Mouse (Mus musculus): ENCODE measurements around the gene Tulp4. TPM values are rescaled to one million over a fixed set of nuclear protein-coding genes. Genes with fewer than 3 reads are reported as not detected.

Gene Tulp4
- polyA plus RNA-seq, 1 experiment from 2014 or later = 93.3 TPM

GRCm38 (mm10) chr17:6118861-6119260, 12.6 kb downstream of the Tulp4 start:
- DNase-seq = no peak
- Histone ChIP-seq H3K4me1 (ENCODE audit: insufficient read depth) (no peaks in the 10 kb centered on the region), H3K27ac (ENCODE audit: low read depth) (no peak overlapping the region), H3K4me2 (no peak overlapping the region), H3K4me3 (ENCODE audit: low read depth, low read length) (no peak overlapping the region), H3K9me3 (ENCODE audit: low read depth, low read length) (no peaks in the 10 kb centered on the region), H3K27me3 (ENCODE audit: insufficient read depth, low read length) (no peaks in the 10 kb centered on the region), H3K9ac (no peak overlapping the region), H3K36me3 (ENCODE audit: insufficient read depth) (peaks cover 22% of the 10 kb centered on the region)
- no peak for TF ChIP-seq CTCF (IDR thresholded peaks at IDR 0.05; ENCODE audit: low read depth)
- no peak for ATAC-seq (ENCODE audit: insufficient read depth)
- 87% methylated on average over 4 of the region's 4 CpGs for WGBS

GRCm38 (mm10) chr17:6123776-6124175, 17.5 kb downstream of the Tulp4 start:
- Histone ChIP-seq H3K27me3 (ENCODE audit: insufficient read depth, low read length) (no peaks in the 10 kb centered on the region), H3K9me3 (ENCODE audit: low read depth, low read length) (no peaks in the 10 kb centered on the region), H3K27ac (ENCODE audit: low read depth) (no peak overlapping the region), H3K36me3 (ENCODE audit: insufficient read depth) (peaks cover 27% of the 10 kb centered on the region), H3K9ac (no peak overlapping the region), H3K4me3 (ENCODE audit: low read depth, low read length) (no peak overlapping the region), H3K4me2 (no peak overlapping the region), H3K4me1 (ENCODE audit: insufficient read depth) (no peaks in the 10 kb centered on the region)
- DNase-seq (no peak), ATAC-seq (ENCODE audit: insufficient read depth) (no peak)
- no peak for TF ChIP-seq CTCF (IDR thresholded peaks at IDR 0.05; ENCODE audit: low read depth)
- 86% methylated on average over 4 of the region's 4 CpGs for WGBS

- no peaks in the 10 kb centered on the region for H3K4me1 ChIP-seq (ENCODE audit: insufficient read depth)
- H3K9ac ChIP-seq = no peak overlapping the region
- DNase-seq (no peak), ATAC-seq (ENCODE audit: insufficient read depth) (no peak)
- peaks cover 27% of the 10 kb centered on the region for H3K36me3 ChIP-seq (ENCODE audit: insufficient read depth)
- WGBS = 93% methylated on average over 3 of the region's 3 CpGs
- no peak overlapping the region for H3K27ac ChIP-seq (ENCODE audit: low read depth)
- TF ChIP-seq CTCF (IDR thresholded peaks at IDR 0.05; ENCODE audit: low read depth) = no peak
- no peak overlapping the region for H3K4me3 ChIP-seq (ENCODE audit: low read depth, low read length)
- H3K4me2 ChIP-seq = no peak overlapping the region
- no peaks in the 10 kb centered on the region for H3K9me3 ChIP-seq (ENCODE audit: low read depth, low read length)
- H3K27me3 ChIP-seq (ENCODE audit: insufficient read depth, low read length) = no peaks in the 10 kb centered on the region
Observed at GRCm38 (mm10) chr17:6125441-6125840, 19.2 kb downstream of the Tulp4 start.

- Histone ChIP-seq H3K4me3 (ENCODE audit: low read depth, low read length) (no peak overlapping the region), H3K4me2 (no peak overlapping the region), H3K27ac (ENCODE audit: low read depth) (no peak overlapping the region), H3K4me1 (ENCODE audit: insufficient read depth) (no peaks in the 10 kb centered on the region), H3K9me3 (ENCODE audit: low read depth, low read length) (no peaks in the 10 kb centered on the region), H3K36me3 (ENCODE audit: insufficient read depth) (peaks cover 20% of the 10 kb centered on the region; the same call in 1 of the 2 replicates), H3K27me3 (ENCODE audit: insufficient read depth, low read length) (no peaks in the 10 kb centered on the region), H3K9ac (no peak overlapping the region)
- no peak for ATAC-seq (ENCODE audit: insufficient read depth)
- no peak for TF ChIP-seq CTCF (IDR thresholded peaks at IDR 0.05; ENCODE audit: low read depth)
- WGBS = 35% methylated on average over 3 of the region's 3 CpGs
- no peak for DNase-seq
Observed at GRCm38 (mm10) chr17:6128039-6128438, 21.8 kb downstream of the Tulp4 start.

- ATAC-seq (ENCODE audit: insufficient read depth) (no peak), DNase-seq (no peak)
- H3K9me3 ChIP-seq (ENCODE audit: low read depth, low read length) = no peaks in the 10 kb centered on the region
- H3K4me3 ChIP-seq (ENCODE audit: low read depth, low read length) = no peak overlapping the region
- H3K27ac ChIP-seq (ENCODE audit: low read depth) = no peak overlapping the region
- no peaks in the 10 kb centered on the region for H3K4me1 ChIP-seq (ENCODE audit: insufficient read depth)
- no peaks in the 10 kb centered on the region for H3K27me3 ChIP-seq (ENCODE audit: insufficient read depth, low read length)
- TF ChIP-seq CTCF (IDR thresholded peaks at IDR 0.05; ENCODE audit: low read depth) = no peak
- no peak overlapping the region for H3K9ac ChIP-seq
- WGBS = 81% methylated on average over 4 of the region's 4 CpGs
- peaks cover 15% of the 10 kb centered on the region; the same call in 1 of the 2 replicates for H3K36me3 ChIP-seq (ENCODE audit: insufficient read depth)
- no peak overlapping the region for H3K4me2 ChIP-seq
Observed at GRCm38 (mm10) chr17:6129361-6129760, 23.1 kb downstream of the Tulp4 start.

- TF ChIP-seq CTCF (IDR thresholded peaks at IDR 0.05; ENCODE audit: low read depth) = no peak
- Histone ChIP-seq H3K9me3 (ENCODE audit: low read depth, low read length) (no peaks in the 10 kb centered on the region), H3K4me3 (ENCODE audit: low read depth, low read length) (no peak overlapping the region), H3K27me3 (ENCODE audit: insufficient read depth, low read length) (no peaks in the 10 kb centered on the region), H3K36me3 (ENCODE audit: insufficient read depth) (0 out of 2 replicates have a peak, but pooled peaks cover 10% of the 10 kb centered on the region), H3K27ac (ENCODE audit: low read depth) (no peak overlapping the region), H3K9ac (no peak overlapping the region), H3K4me2 (no peak overlapping the region), H3K4me1 (ENCODE audit: insufficient read depth) (no peaks in the 10 kb centered on the region)
- DNase-seq (no peak), ATAC-seq (ENCODE audit: insufficient read depth) (no peak)
- 92% methylated on average over 3 of the region's 3 CpGs for WGBS
Observed at GRCm38 (mm10) chr17:6131083-6131482, 24.8 kb downstream of the Tulp4 start.

- H3K27me3 ChIP-seq (ENCODE audit: insufficient read depth, low read length) = no peaks in the 10 kb centered on the region
- H3K4me2 ChIP-seq = no peak overlapping the region
- no peak overlapping the region for H3K4me3 ChIP-seq (ENCODE audit: low read depth, low read length)
- no peak overlapping the region for H3K9ac ChIP-seq
- TF ChIP-seq CTCF (IDR thresholded peaks at IDR 0.05; ENCODE audit: low read depth) = no peak
- H3K4me1 ChIP-seq (ENCODE audit: insufficient read depth) = no peaks in the 10 kb centered on the region
- peak; percentile 60 for DNase-seq
- no peak for ATAC-seq (ENCODE audit: insufficient read depth)
- no peak overlapping the region for H3K27ac ChIP-seq (ENCODE audit: low read depth)
- H3K36me3 ChIP-seq (ENCODE audit: insufficient read depth) = peaks cover 26% of the 10 kb centered on the region; the same call in 1 of the 2 replicates
- 77% methylated on average over 3 of the region's 3 CpGs for WGBS
- H3K9me3 ChIP-seq (ENCODE audit: low read depth, low read length) = no peaks in the 10 kb centered on the region
Observed at GRCm38 (mm10) chr17:6140875-6141274, 34.6 kb downstream of the Tulp4 start.

- no peaks in the 10 kb centered on the region for H3K27me3 ChIP-seq (ENCODE audit: insufficient read depth, low read length)
- H3K27ac ChIP-seq (ENCODE audit: low read depth) = no peak overlapping the region
Observed at GRCm38 (mm10) chr17:6141344-6141743, 35.1 kb downstream of the Tulp4 start.

More at GRCm38 (mm10) chr17:6141344-6141743, 35.1 kb downstream of the Tulp4 start:
- DNase-seq = no peak
- TF ChIP-seq CTCF (IDR thresholded peaks at IDR 0.05; ENCODE audit: low read depth) = no peak
- Histone ChIP-seq H3K36me3 (ENCODE audit: insufficient read depth) (peaks cover 26% of the 10 kb centered on the region; the same call in 1 of the 2 replicates), H3K4me3 (ENCODE audit: low read depth, low read length) (no peak overlapping the region), H3K4me1 (ENCODE audit: insufficient read depth) (no peaks in the 10 kb centered on the region), H3K9me3 (ENCODE audit: low read depth, low read length) (no peaks in the 10 kb centered on the region), H3K9ac (no peak overlapping the region), H3K4me2 (no peak overlapping the region)
- no peak for ATAC-seq (ENCODE audit: insufficient read depth)
- 91% methylated on average over 2 of the region's 2 CpGs for whole genome bisulfite sequencing

Measured in lung, embryonic 14.5 days (tissue).